ENCODE assay signal across 24 mouse cellular contexts in the genomic region with DNA sequence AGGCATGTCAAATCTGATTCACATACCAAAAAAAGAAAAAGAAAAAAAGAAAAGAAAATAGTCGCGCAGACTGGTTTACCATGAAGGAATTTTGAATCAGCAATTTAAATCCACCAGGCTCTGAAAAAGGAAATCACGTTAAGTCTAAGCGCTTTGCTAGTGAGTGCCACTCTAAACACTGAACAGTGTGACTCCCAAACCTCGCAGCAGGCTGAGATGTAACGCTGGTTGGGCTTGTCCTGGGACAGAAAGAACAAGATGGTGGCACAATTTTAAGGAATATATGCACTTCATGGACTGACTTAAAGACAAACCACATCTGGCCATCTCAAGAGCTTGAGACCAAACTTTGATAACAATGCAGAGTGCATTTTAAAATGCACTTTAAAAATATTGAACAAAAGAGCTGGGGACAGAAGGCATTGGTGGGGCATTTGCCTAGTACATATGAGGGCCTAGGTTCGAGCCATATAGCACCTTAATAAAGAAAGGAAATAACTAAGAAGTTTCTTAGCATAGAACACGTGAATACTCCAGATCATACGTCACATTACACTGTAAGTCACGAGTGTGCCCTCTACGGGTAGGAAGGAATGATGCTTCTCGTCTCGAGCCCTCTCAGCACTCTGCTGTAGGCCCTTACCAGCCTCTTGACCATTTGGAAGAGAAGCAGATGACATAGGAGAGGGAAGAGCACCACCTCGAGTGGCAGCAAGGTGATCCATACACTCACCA. TPM values are rescaled to one million over a fixed set of nuclear protein-coding genes. Genes with fewer than 3 reads are reported as not detected.
DNase-seq lines count a peak whose midpoint lies in the region; ATAC-seq and TF ChIP-seq lines count a peak whose summit lies in the region.
"Had no signal": no experiment of that assay in that cellular context is flagged by ENCODE, and none has a peak within 500 bp of the region (broad histone marks: within the 10 kb centered on the region; RNA-seq: fewer than 3 reads in every experiment).

No protein-coding gene starts in this region.

- H3K9ac ChIP-seq in heart, embryonic 12.5 days: no peak overlapping the region
- H3K9ac ChIP-seq in midbrain, postnatal 0 days (replicated peaks; ENCODE audit: low read length, poor library complexity, severe bottlenecking): no peak overlapping the region
- H3K9ac ChIP-seq in midbrain, embryonic 13.5 days (replicated peaks): no peak overlapping the region
- H3K9ac ChIP-seq: embryonic facial prominence, embryonic 15.5 days; midbrain, embryonic 12.5 days; neural tube, embryonic 12.5 days; stomach, embryonic 15.5 days had no signal

- no peak overlapping the region for H3K4me2 ChIP-seq in heart, embryonic 12.5 days
- no peak overlapping the region for H3K4me2 ChIP-seq in midbrain, postnatal 0 days (ENCODE audit: low read depth, low read length, poor library complexity, severe bottlenecking)
- H3K4me2 ChIP-seq in midbrain, embryonic 13.5 days (replicated peaks): no peak overlapping the region
- H3K4me2 ChIP-seq: embryonic facial prominence, embryonic 15.5 days; heart, embryonic 11.5 days; midbrain, embryonic 12.5 days; neural tube, embryonic 12.5 days; stomach, embryonic 15.5 days had no signal

- H3K27ac ChIP-seq in heart, embryonic 12.5 days (ENCODE audit: poor library complexity, severe bottlenecking): no peak overlapping the region
- H3K27ac ChIP-seq in midbrain, postnatal 0 days (ENCODE audit: low read depth, low read length): no peak overlapping the region
- no peak overlapping the region for H3K27ac ChIP-seq in midbrain, embryonic 13.5 days
- H3K27ac ChIP-seq: embryonic facial prominence, embryonic 15.5 days; kidney, postnatal 0 days; midbrain, embryonic 12.5 days; neural tube, embryonic 12.5 days; stomach, embryonic 15.5 days had no signal

- H3K4me1 ChIP-seq in heart, embryonic 12.5 days (replicated peaks): no peaks in the 10 kb centered on the region
- H3K4me1 ChIP-seq in midbrain, postnatal 0 days (ENCODE audit: insufficient read depth, low read length): no peaks in the 10 kb centered on the region
- 0 out of 2 replicates have a peak, but pooled peaks cover 2% of the 10 kb centered on the region for H3K4me1 ChIP-seq in midbrain, embryonic 13.5 days (replicated peaks)
- H3K4me1 ChIP-seq: embryonic facial prominence, embryonic 15.5 days; neural tube, embryonic 12.5 days; stomach, embryonic 15.5 days had no signal

- TF ChIP-seq CTCF in midbrain, postnatal 0 days (IDR thresholded peaks at IDR 0.05): peak; percentile 40

- H3K36me3 ChIP-seq in heart, embryonic 12.5 days: no peaks in the 10 kb centered on the region
- no peaks in the 10 kb centered on the region for H3K36me3 ChIP-seq in midbrain, postnatal 0 days (ENCODE audit: insufficient read depth, low read length)
- H3K36me3 ChIP-seq in midbrain, embryonic 13.5 days: no peaks in the 10 kb centered on the region
- H3K36me3 ChIP-seq: embryonic facial prominence, embryonic 15.5 days; midbrain, embryonic 12.5 days; neural tube, embryonic 12.5 days; stomach, embryonic 15.5 days had no signal

- no peaks in the 10 kb centered on the region for H3K9me3 ChIP-seq in heart, embryonic 12.5 days (replicated peaks)
- no peaks in the 10 kb centered on the region for H3K9me3 ChIP-seq in midbrain, postnatal 0 days (ENCODE audit: low read length)
- no peaks in the 10 kb centered on the region for H3K9me3 ChIP-seq in midbrain, embryonic 13.5 days
- H3K9me3 ChIP-seq: embryonic facial prominence, embryonic 15.5 days; midbrain, embryonic 12.5 days; neural tube, embryonic 12.5 days; stomach, embryonic 15.5 days had no signal

- 51% methylated on average over 14 of the region's 14 CpGs for WGBS in heart, embryonic 12.5 days
- 56% methylated on average over 14 of the region's 14 CpGs for WGBS in midbrain, postnatal 0 days
- WGBS in midbrain, embryonic 13.5 days: 53% methylated on average over 14 of the region's 14 CpGs

- no peak overlapping the region for H3K4me3 ChIP-seq in heart, embryonic 12.5 days
- no peak overlapping the region for H3K4me3 ChIP-seq in midbrain, postnatal 0 days (ENCODE audit: low read depth, low read length)
- H3K4me3 ChIP-seq in midbrain, embryonic 13.5 days (replicated peaks): no peak overlapping the region
- H3K4me3 ChIP-seq: embryonic facial prominence, embryonic 15.5 days; midbrain, embryonic 12.5 days; neural tube, embryonic 12.5 days; stomach, embryonic 15.5 days had no signal

- peak; percentile 39 for DNase-seq in heart, adult 11 months
- no peak for DNase-seq in midbrain, postnatal 0 days (ENCODE audit: low spot score)
- peak; percentile 25 for DNase-seq in embryo, embryonic 11 days
- DNase-seq in right cerebral cortex, adult 18-20 months: no peak
- no peak for DNase-seq in frontal cortex, postnatal 36 days (ENCODE audit: low spot score in 2 of 2)
- DNase-seq: adrenal gland, postnatal 10 days; cerebellum, adult 8-10 months; cerebellum, postnatal 36 days; heart, postnatal 10 days; kidney, adult 2 months; left cerebral cortex, postnatal 4 days; lung, postnatal 10 days; retina, postnatal 1 day; thymus, adult 2 months; thymus, postnatal 4 days had no signal

- no peak for ATAC-seq in heart, embryonic 12.5 days (ENCODE audit: insufficient number of reproducible peaks, low FRiP score)
- no peak for ATAC-seq in midbrain, postnatal 0 days (ENCODE audit: low FRiP score)
- no peak for ATAC-seq in midbrain, embryonic 13.5 days

- no peaks in the 10 kb centered on the region for H3K27me3 ChIP-seq in heart, embryonic 12.5 days (replicated peaks)
- no peaks in the 10 kb centered on the region for H3K27me3 ChIP-seq in midbrain, postnatal 0 days (ENCODE audit: insufficient read depth, low read length)
- H3K27me3 ChIP-seq in midbrain, embryonic 13.5 days: no peaks in the 10 kb centered on the region
- H3K27me3 ChIP-seq: embryonic facial prominence, embryonic 15.5 days; midbrain, embryonic 12.5 days; neural tube, embryonic 12.5 days; stomach, embryonic 15.5 days had no signal

RNA-seq across cellular contexts. Expression of a gene that starts 16.7 kb away (rescaled TPM):
- polyA plus RNA-seq in heart, embryonic 12.5 days (2016; fragmentation: Nextera tagmentation; extraction: Ambion mirVana): 0.33 and 0.66 TPM in 2 replicates
- total RNA-seq in midbrain, postnatal 0 days (2014; rRNA removed): 85.9 and 99.8 TPM in 2 replicates
- 67.7 and 69.4 TPM in 2 replicates for polyA plus RNA-seq in midbrain, postnatal 0 days (2015; fragmentation: Nextera tagmentation; extraction: Ambion mirVana)
- 62.9 and 66.2 TPM in 2 replicates for polyA plus RNA-seq in midbrain, embryonic 13.5 days (2015; fragmentation: Nextera tagmentation; extraction: Ambion mirVana)
- total RNA-seq: megakaryocyte progenitor cell, adult 5-6 weeks had no signal

Comparison
In these comparisons a context has a peak if more than half of its experiments do, and no peak if none do; other contexts are left out.
1. DNase-seq: peak in heart, adult 11 months (single experiment) and embryo, embryonic 11 days (single experiment); none in midbrain, postnatal 0 days (single experiment), right cerebral cortex, adult 18-20 months (single experiment) and frontal cortex, postnatal 36 days (0 of 2).
2. RNA of a gene that starts 16.7 kb away (polyA plus RNA-seq): 67.7 to 69.4 TPM in midbrain, postnatal 0 days and 62.9 to 66.2 TPM in midbrain, embryonic 13.5 days; 0.33 to 0.66 TPM in heart, embryonic 12.5 days; every median in the first group is over 10 times any median in the second.